Mouse (Mus musculus) adrenal gland, postnatal 10 days (tissue): ENCODE data around the gene Fndc3b. TPM values are rescaled to one million over a fixed set of nuclear protein-coding genes. Genes with fewer than 3 reads are reported as not detected.
A peak's percentile ranks its signal among the peaks of the same experiment; 100 is the strongest.

Source experiments
- DNase-seq: peaks from one replicate; pipeline ENCODE4 v3.0.0; 2021; ENCODE audit warnings: mixed read lengths
- total RNA-seq, 2 experiments: library from RNA; stranded (reverse); gene quantifications; 2 replicates each; pipeline ENCODE4 v1.2.3; 2021

The Fndc3b gene
- total RNA-seq, 2 experiments from 2014 or later, result 80.0 to 81.2 TPM

- DNase-seq, result no peak
These were observed 118.2 kb downstream of the Fndc3b start for GRCm38 (mm10) chr3:27592728-27593484.

DNA sequence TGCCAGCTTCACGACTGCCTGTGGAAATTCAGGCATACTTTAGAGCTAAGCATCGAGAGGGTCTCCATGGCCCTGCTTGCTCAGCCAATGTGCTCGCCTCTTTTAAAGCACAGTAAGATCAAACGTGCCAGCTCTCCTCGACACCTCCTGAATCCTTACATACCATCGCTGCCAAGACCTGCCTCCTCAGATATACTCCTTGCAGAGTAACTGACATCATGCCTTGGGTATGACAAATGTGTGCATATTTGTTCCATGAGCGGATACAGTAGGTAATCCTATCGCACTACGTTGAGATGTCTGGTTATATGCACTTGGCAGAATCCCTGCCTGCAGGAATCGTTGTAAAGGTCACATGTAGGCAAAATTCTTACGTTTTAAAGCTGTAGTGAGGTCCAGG lies 120.3 kb downstream of the Fndc3b start:
- no peak for DNase-seq

- no peak for DNase-seq
These were observed 121.8 kb downstream of the Fndc3b start for GRCm38 (mm10) chr3:27589305-27589704.

- no peak for DNase-seq
These were observed 122.5 kb downstream of the Fndc3b start for GRCm38 (mm10) chr3:27588604-27589003.

DNA sequence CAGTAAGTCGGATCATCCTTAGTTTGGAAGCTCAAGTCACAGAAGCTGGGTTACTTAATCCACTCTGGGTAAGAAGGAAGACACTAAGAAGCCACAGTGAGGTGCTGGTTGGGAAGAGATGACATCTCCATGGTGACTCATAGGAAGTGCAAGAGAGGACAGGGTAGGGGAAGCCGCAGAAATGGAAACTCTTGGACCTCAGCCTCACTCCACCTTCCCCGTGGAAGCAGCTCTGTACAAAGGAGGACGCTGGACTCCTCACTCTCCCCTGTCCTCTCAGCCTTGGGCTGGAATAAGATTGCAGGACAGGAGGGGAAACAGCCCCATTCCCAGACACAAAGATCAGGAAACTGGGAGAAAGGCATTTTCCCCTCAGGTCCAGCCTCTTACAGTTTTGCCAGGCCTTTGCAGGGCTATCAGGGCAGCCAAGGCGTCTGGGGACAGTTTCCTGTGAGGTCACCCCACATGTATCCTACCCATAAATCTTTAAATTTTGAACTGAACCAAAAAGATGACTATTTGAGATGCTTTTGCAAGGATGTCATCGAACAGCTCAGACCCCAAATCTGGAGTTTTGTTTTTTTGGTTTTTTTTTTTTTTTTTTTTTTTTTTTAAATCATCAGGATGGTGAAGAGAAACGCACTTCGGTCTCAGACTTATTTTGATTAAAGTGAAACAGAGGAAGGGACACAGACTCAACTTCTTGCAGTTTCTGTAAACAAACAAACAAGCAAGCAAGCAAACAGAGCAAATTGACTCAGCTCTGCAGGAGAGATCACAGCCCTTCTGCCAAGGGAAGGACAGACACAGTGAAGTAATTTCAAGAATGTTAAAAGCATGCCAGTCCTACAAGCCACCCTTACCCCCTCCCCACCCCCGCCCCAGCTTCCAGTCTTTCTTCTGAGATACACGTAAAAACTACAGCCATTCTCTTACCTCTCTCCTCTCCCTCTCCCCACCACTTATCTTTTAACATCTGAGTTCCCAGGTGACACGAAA lies 126.2 kb downstream of the Fndc3b start:
- DNase-seq, result no peak

DNA sequence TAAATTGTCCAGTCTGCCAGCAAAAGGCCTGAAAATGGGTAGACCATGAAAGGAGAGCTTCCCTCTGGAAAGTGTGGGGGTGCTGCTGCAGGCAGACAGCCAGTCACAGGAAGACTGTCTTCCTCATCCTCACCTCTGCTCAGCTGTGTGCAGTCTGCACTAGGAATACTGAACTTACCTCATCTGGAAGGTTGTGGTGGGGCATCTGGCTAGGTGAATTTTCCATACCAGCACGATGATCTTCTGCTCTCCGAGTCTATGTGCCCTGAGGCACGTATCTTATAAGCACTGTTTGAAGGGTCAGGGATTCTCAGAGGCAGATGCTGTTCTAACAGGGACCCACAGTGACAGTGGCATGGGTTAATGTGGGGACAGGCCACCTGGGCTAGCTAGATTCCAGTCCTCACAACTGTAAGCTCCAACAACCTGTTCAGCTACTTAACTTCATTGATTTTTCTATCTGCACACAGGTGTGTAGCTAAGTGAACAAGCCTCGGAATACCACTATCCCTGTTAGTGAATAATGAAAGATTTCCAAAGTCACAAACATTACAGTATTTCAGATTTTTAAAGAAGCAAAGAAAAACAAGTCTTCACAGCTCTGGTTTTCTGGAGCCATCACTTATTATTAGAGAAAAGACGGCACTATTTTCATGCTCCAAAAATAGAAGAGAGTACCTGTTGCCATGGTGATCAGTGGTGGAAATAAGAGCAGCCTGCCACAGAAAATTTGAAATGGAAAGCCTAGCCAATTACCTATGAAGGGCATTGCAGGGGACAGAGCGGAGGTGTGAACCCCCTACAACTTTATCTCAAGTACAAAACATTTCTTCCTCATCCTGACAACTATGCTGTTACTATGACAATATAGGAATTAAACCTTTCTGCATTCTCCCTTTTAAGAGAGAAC lies 128.9 kb downstream of the Fndc3b start:
- DNase-seq, result no peak

GRCm38 (mm10) chr3:27580956-27581355 lies 130.2 kb downstream of the Fndc3b start:
- DNase-seq, result no peak

DNA sequence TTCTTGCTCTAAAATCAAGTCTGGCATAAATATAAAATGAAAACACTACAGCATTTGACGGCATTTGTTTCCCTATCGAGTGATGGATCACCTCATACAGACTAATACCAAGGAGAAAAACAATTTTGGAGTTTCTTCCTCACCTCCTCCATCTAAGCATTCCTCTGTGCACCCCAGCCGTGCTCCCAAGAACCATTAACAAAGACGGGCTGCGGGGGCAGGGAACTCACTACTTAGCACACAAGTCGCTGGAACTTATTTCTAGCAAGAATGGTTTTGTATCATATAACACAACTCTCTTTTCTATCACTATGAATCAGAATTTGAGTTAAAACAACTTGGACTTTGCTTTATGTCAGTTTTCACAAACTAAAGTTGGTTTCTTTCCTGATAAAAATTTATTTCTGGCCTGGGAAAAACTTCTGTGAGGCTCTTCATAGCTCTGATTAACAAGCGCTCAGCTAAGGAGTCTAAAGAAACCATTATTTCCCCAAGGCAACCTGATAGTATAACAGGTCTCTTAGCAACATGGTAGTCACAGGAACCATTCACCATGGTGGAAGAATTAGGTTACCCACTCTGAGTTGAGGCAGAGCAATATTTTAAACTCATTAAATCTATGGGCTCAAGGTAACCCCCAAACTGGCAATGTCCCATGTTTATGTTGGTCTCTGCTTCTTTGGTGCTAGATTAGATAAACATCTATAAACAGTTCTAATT lies 131.1 kb downstream of the Fndc3b start:
- no peak for DNase-seq

GRCm38 (mm10) chr3:27579229-27579628 lies 131.9 kb downstream of the Fndc3b start:
- DNase-seq, result no peak

GRCm38 (mm10) chr3:27577349-27578025 lies 133.6 kb downstream of the Fndc3b start:
- no peak for DNase-seq

GRCm38 (mm10) chr3:27574241-27574640 lies 136.9 kb downstream of the Fndc3b start:
- no peak for DNase-seq

DNA sequence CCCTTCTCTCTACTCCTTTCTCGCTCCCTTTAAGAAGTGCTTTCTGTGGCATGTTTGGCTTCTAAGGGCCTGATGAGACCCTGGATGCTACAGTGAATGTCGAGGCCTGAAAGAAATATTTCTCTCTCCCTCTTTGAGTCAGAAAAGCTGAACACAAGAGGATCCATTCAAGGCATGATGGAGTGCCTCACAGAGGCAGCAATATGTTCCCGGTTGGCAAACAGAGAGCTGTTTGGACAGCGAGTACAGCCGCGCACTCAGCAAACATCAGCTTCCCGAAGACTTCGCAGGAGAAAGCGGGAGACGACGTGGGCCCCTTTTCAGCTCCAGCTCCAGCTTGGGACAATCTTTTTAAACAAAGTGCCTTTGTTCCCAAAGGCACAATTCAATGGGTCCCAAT lies 137.6 kb downstream of the Fndc3b start:
- no peak for DNase-seq

DNA sequence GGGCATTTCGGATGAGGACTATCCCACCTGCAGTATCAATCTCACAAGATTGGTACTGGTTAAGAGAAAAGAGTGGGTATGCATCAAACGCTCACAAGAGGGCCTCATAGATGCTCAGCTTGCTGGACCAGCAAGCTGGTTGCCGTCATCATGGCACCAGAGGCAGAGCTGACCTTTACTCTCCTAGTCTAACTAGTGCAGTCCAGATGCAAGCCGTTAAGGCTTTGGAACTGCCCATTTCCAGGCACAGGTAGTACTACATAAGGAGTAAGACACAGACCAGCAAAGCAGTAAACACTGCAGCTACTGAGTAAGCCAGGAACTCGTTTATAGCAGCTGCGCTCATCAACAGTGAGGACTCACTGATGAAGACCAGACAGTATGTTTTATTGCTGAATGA lies 138.8 kb downstream of the Fndc3b start:
- DNase-seq, result peak; percentile 53

DNA sequence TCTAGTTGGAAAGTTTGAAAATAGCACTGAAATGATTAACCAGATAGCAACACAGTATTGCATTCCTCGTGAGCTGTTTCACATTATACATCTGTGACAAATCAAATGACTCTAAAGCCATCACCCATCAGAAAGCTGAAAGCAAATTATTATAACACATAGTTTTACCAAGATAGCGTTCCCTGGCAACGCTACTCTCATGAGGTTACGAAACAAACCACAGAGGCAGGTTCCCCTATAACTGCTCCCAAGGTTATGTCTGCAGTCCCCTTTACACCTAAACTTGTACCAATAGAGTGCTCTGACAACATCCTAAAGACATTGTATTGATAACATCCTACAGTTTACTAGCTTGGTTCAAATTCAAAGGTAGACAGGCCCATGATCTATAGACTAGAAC lies 145.8 kb downstream of the Fndc3b start:
- DNase-seq, result no peak

DNA sequence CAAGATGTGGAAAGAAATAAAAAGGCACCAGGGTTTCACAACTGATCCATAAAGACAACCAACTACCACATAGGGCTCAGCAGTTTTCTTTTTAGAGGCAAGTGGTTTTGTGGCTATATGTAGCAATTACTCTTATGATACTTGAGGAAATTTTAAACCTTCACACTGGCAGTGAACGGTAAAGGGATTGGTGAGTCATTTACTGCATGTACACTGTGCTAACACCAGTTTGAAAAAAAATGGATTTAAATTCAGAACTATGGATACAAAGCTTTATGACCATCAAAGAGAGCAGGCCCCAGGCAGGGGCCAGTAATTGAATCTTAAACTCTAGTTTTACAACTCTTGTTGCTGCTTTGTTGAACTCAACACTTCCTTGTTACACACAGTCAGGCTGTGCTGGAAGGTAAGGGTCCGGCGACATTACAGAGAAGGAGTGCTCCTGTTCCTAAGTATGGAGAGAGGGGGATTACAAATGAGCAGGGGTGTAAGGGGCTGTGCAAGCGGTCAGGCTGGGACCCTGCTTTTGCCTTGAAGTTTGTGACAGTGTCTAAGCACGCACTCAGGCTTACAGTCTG lies 148.0 kb downstream of the Fndc3b start:
- no peak for DNase-seq

GRCm38 (mm10) chr3:27562476-27562875 lies 148.6 kb downstream of the Fndc3b start:
- peak; percentile 42 for DNase-seq

GRCm38 (mm10) chr3:27561921-27562320 lies 149.2 kb downstream of the Fndc3b start:
- peak; percentile 37 for DNase-seq

DNA sequence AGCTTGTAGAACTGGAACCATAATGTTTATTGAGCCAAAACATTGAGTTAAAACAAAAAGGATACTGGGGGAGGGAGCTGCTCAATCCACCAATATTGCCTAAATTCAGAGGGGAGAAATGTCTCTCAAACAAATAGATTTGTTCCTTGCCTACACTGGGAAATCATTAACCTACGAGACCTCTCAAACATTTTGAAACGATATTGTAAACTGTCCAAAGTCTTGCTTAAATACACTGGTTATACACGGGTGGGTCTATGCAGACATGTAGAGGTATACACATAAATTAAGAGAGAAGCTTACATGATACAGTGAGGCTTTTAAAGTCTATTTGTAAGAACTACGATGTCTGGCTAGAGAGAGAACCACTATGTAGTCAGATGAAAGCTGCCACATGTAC lies 151.8 kb downstream of the Fndc3b start:
- DNase-seq, result no peak

DNA sequence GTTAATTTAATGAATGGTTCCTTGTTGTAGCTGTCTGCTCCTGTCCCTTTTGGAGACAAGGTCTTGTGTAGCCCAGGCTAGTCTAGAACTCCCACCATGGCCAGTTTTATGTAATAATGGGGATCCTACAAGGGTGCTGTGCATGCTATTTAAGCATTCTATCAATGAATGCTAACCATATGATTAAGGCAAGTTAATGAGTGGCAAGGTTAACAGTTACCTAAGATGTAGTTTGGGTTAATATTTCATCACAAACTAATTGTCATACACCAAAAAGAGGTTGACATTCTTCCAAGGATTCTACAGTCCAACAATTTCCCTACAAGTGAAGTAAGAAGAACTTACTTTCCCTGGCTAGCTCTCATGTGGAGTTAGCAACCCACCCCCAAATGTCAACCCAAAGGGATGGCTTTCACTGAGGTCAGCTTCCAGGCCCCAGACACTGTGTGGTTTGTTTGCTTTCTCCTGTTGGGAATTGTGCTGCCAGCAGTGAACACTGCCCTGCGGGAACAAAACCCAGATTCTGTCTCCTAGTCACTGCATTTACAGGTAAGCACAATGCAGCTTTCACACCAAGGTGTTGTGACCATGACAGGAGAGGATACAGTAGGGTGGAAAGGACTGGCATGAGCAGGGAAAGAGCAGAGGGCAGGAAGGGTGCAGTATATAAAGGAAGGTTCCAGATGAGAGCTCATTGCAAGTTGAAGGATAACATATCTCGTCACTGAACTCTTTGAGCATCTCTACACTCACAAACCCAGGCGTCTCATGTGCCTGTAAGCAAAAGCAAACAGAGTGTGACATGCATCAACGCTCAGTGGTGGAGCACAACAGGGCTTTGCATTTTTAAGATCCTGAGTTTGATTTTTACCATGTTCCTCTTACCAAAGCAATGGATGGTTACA lies 153.8 kb downstream of the Fndc3b start:
- no peak for DNase-seq
